In the genomic region with DNA sequence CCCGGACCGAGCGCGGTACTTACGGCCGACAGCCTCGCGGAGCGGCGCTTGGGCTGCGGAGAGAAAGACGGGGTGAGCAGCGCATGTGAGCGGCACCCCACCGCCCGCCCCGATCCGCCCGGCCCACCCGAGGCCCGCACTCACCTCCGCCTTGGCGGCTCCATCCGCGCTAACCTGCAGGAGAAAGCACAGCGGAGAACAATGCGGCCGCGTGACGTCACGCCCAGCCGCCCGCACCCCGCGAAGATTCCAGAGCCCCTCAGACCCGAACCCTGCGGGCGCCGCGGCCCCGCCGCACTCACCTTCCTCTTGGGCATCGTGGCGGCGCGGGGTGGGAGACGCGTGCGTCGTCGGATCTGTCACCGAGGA, we compare ENCODE assay signal across 8 mouse cellular contexts. TPM values are rescaled to one million over a fixed set of nuclear protein-coding genes. Genes with fewer than 3 reads are reported as not detected.
DNase-seq lines count a peak whose midpoint lies in the region; ATAC-seq and TF ChIP-seq lines count a peak whose summit lies in the region.

No protein-coding gene starts in this region.

- TF ChIP-seq CTCF in left cerebral cortex, adult 2 months (IDR thresholded peaks at IDR 0.05), result no peak
- no peak for TF ChIP-seq CTCF in intestine, postnatal 0 days (IDR thresholded peaks at IDR 0.05; ENCODE audit: low read depth)

- peak; percentile 75 for ATAC-seq in embryonic facial prominence, embryonic 11.5 days (replicated peaks; ENCODE audit: insufficient number of reproducible peaks, low FRiP score, low TSS enrichment, low read depth)
- peak; percentile 46 for ATAC-seq in intestine, postnatal 0 days
- peak; percentile 73 for ATAC-seq in neural tube, embryonic 15.5 days (ENCODE audit: low FRiP score)

- H3K4me2 ChIP-seq in embryonic facial prominence, embryonic 11.5 days (ENCODE audit: low read depth, low read length), result peak overlapping the region; percentile 67
- H3K4me2 ChIP-seq in intestine, postnatal 0 days (replicated peaks; ENCODE audit: low read depth), result peak overlapping the region; percentile 88
- H3K4me2 ChIP-seq in neural tube, embryonic 15.5 days, result peak overlapping the region; percentile 77

- H3K27me3 ChIP-seq in embryonic facial prominence, embryonic 11.5 days (ENCODE audit: control insufficient read depth, insufficient read depth, low read length), result no peaks in the 10 kb centered on the region
- no peaks in the 10 kb centered on the region for H3K27me3 ChIP-seq in intestine, postnatal 0 days (replicated peaks; ENCODE audit: control insufficient read depth, insufficient read depth, low read length)
- no peaks in the 10 kb centered on the region for H3K27me3 ChIP-seq in neural tube, embryonic 15.5 days (replicated peaks)

- no peak for DNase-seq in left cerebral cortex, adult 2 months (ENCODE audit: extremely low spot score in 1 of 2, low spot score in 2 of 2)
- DNase-seq in left cerebral cortex, adult 18-20 months (ENCODE audit: low spot score in 2 of 2), result no peak
- no peak for DNase-seq in embryonic facial prominence, embryonic 11.5 days (ENCODE audit: low spot score)
- no peak for DNase-seq in cerebellum, adult 8-10 months
- no peak for DNase-seq in natural killer cell, adult 2 months (ENCODE audit: low spot score in 2 of 2)
- DNase-seq in kidney, postnatal 25 days, result no peak

- H3K9me3 ChIP-seq in embryonic facial prominence, embryonic 11.5 days (replicated peaks; ENCODE audit: control insufficient read depth, low read length), result no peaks in the 10 kb centered on the region
- no peaks in the 10 kb centered on the region for H3K9me3 ChIP-seq in intestine, postnatal 0 days (ENCODE audit: control insufficient read depth)
- H3K9me3 ChIP-seq in neural tube, embryonic 15.5 days (replicated peaks), result no peaks in the 10 kb centered on the region

- intact Hi-C loops in left cerebral cortex, adult 2 months (cut with DNase I), result no loop called here

- H3K36me3 ChIP-seq in embryonic facial prominence, embryonic 11.5 days (replicated peaks; ENCODE audit: control insufficient read depth, insufficient read depth, low read depth, low read length), result peaks cover 21% of the 10 kb centered on the region
- peaks cover 19% of the 10 kb centered on the region for H3K36me3 ChIP-seq in intestine, postnatal 0 days (ENCODE audit: control insufficient read depth, insufficient read depth)
- peaks cover 34% of the 10 kb centered on the region for H3K36me3 ChIP-seq in neural tube, embryonic 15.5 days

- H3K27ac ChIP-seq in left cerebral cortex, adult 2 months, result peak overlapping the region; percentile 83
- H3K27ac ChIP-seq in embryonic facial prominence, embryonic 11.5 days (replicated peaks; ENCODE audit: low read depth, low read length), result peak overlapping the region; percentile 94
- H3K27ac ChIP-seq in intestine, postnatal 0 days (ENCODE audit: low read depth, low read length), result peak overlapping the region; percentile 89
- H3K27ac ChIP-seq in neural tube, embryonic 15.5 days (replicated peaks), result peak overlapping the region; percentile 100

- WGBS in embryonic facial prominence, embryonic 11.5 days, result under 1% methylated on average over 50 of the region's 52 CpGs
- 0% methylated on average over 38 of the region's 52 CpGs for WGBS in intestine, postnatal 0 days
- under 1% methylated on average over 43 of the region's 52 CpGs for WGBS in neural tube, embryonic 15.5 days

- H3K9ac ChIP-seq in embryonic facial prominence, embryonic 11.5 days (replicated peaks; ENCODE audit: low read length), result peak overlapping the region; percentile 99
- H3K9ac ChIP-seq in intestine, postnatal 0 days (ENCODE audit: low read depth, low read length), result peak overlapping the region; percentile 85
- peak overlapping the region; percentile 91 for H3K9ac ChIP-seq in neural tube, embryonic 15.5 days (replicated peaks)

- H3K4me3 ChIP-seq in left cerebral cortex, adult 2 months, result peak overlapping the region; percentile 79
- H3K4me3 ChIP-seq in embryonic facial prominence, embryonic 11.5 days (ENCODE audit: low read depth, low read length), result peak overlapping the region; percentile 98
- peak overlapping the region; percentile 83 for H3K4me3 ChIP-seq in intestine, postnatal 0 days (ENCODE audit: low read depth, low read length)
- H3K4me3 ChIP-seq in neural tube, embryonic 15.5 days (replicated peaks), result peak overlapping the region; percentile 80

- H3K4me1 ChIP-seq in embryonic facial prominence, embryonic 11.5 days (ENCODE audit: control insufficient read depth, insufficient read depth, low read length), result no peaks in the 10 kb centered on the region
- no peaks in the 10 kb centered on the region for H3K4me1 ChIP-seq in intestine, postnatal 0 days (replicated peaks; ENCODE audit: control insufficient read depth, insufficient read depth, low read length)
- peaks cover 35% of the 10 kb centered on the region for H3K4me1 ChIP-seq in neural tube, embryonic 15.5 days

RNA-seq across cellular contexts. Expression of a gene that starts 0.3 kb away (rescaled TPM):
- total RNA-seq in left cerebral cortex, adult 2 months (2021), result 10 to 100 TPM; 49.5 to 61.2 TPM
- 10 to 100 TPM; 65.7 to 67.0 TPM for total RNA-seq in left cerebral cortex, adult 18-20 months (2021)
- polyA plus RNA-seq in embryonic facial prominence, embryonic 11.5 days (2014; fragmentation: Nextera tagmentation; extraction: Ambion mirVana), result 1,073 and 1,266 TPM in 2 replicates
- 200 and 202 TPM in 2 replicates for polyA plus RNA-seq in intestine, postnatal 0 days (2015; fragmentation: Nextera tagmentation; extraction: Ambion mirVana)
- polyA plus RNA-seq in neural tube, embryonic 15.5 days (2015; fragmentation: Nextera tagmentation; extraction: Ambion mirVana), result 273 and 319 TPM in 2 replicates

RNA-seq across cellular contexts. Expression of a gene that starts 17.9 kb away (rescaled TPM):
- 10 to 100 TPM; 68.4 to 72.4 TPM for total RNA-seq in left cerebral cortex, adult 2 months (2021)
- 10 to 100 TPM; 74.7 to 90.4 TPM for total RNA-seq in left cerebral cortex, adult 18-20 months (2021)
- 87.5 and 91.6 TPM in 2 replicates for polyA plus RNA-seq in embryonic facial prominence, embryonic 11.5 days (2014; fragmentation: Nextera tagmentation; extraction: Ambion mirVana)
- polyA plus RNA-seq in intestine, postnatal 0 days (2015; fragmentation: Nextera tagmentation; extraction: Ambion mirVana), result 18.3 and 18.5 TPM in 2 replicates
- polyA plus RNA-seq in neural tube, embryonic 15.5 days (2015; fragmentation: Nextera tagmentation; extraction: Ambion mirVana), result 169 and 199 TPM in 2 replicates

RNA-seq across cellular contexts. Expression of a gene that starts 44.9 kb away (rescaled TPM):
- total RNA-seq in left cerebral cortex, adult 2 months (2021), result 100 to 1,000 TPM; 164 to 167 TPM
- 100 to 1,000 TPM; 146 TPM for total RNA-seq in left cerebral cortex, adult 18-20 months (2021)
- 157 and 164 TPM in 2 replicates for polyA plus RNA-seq in embryonic facial prominence, embryonic 11.5 days (2014; fragmentation: Nextera tagmentation; extraction: Ambion mirVana)
- 19.9 and 23.3 TPM in 2 replicates for polyA plus RNA-seq in intestine, postnatal 0 days (2015; fragmentation: Nextera tagmentation; extraction: Ambion mirVana)
- polyA plus RNA-seq in neural tube, embryonic 15.5 days (2015; fragmentation: Nextera tagmentation; extraction: Ambion mirVana), result 199 and 230 TPM in 2 replicates
